Mouse (Mus musculus) lung, embryonic 16.5 days (tissue): ENCODE data around the gene Apold1. TPM values are rescaled to one million over a fixed set of nuclear protein-coding genes. Genes with fewer than 3 reads are reported as not detected.

Source experiments
- ATAC-seq: fragments of 200-750 bp; cut with Nextera tagmentation; 2 replicates; pipeline ENCODE4 v1.8.0; 2017; ENCODE audit warnings: low read depth, mild to moderate bottlenecking, moderate library complexity
- H3K27ac ChIP-seq: fragments of 300-500 bp; sonication (generic); 2 replicates; pipeline ENCODE4 v1.5.1; 2014; ENCODE audit warnings: mild to moderate bottlenecking, control low read depth, low read length
- H3K27me3 ChIP-seq: fragments of 300-500 bp; sonication (generic); 2 replicates; pipeline ENCODE4 v1.6.1; 2014; ENCODE audit warnings: low read depth, low read length, mixed read lengths; ENCODE audit not compliant: control insufficient read depth, insufficient read depth
- H3K36me3 ChIP-seq: fragments of 300-500 bp; sonication (generic); 2 replicates; pipeline ENCODE4 v1.6.1; 2014; ENCODE audit warnings: low read length; ENCODE audit not compliant: control insufficient read depth, insufficient read depth
- H3K4me1 ChIP-seq: fragments of 300-500 bp; sonication (generic); replicated peaks from 2 replicates; pipeline ENCODE4 v1.6.1; 2014; ENCODE audit warnings: low read length, mixed read lengths; ENCODE audit not compliant: control insufficient read depth, insufficient read depth
- H3K4me2 ChIP-seq: fragments of 300-500 bp; sonication (generic); 2 replicates; pipeline ENCODE4 v1.6.1; 2014; ENCODE audit warnings: low read depth, low read length, control low read depth
- H3K4me3 ChIP-seq: fragments of 300-500 bp; sonication (generic); 2 replicates; pipeline ENCODE4 v1.5.1; 2014; ENCODE audit warnings: mild to moderate bottlenecking, low read length, control low read depth
- H3K9ac ChIP-seq: fragments of 300-500 bp; sonication (generic); 2 replicates; pipeline ENCODE4 v1.6.1; 2014; ENCODE audit warnings: low read length, control low read depth
- H3K9me3 ChIP-seq: fragments of 300-500 bp; sonication (generic); 2 replicates; pipeline ENCODE4 v1.6.1; 2016; ENCODE audit warnings: low read length; ENCODE audit not compliant: control insufficient read depth
- whole genome bisulfite sequencing: fragments of 180-500 bp; shearing (Covaris S2); extraction: QIAGEN DNeasy Blood & Tissue Kit; methylation state at CpG from one replicate; pipeline ENCODE4 v1.1.7; 2014; 5-methylcytosine and 5-hydroxymethylcytosine counted together
- polyA plus RNA-seq: library from polyadenylated mRNA; unstranded; fragments of >200 nt; fragmentation: Nextera tagmentation; extraction: Ambion mirVana; gene quantifications from 2 replicates; pipeline ENCODE4 v1.2.1, GENCODE M21; 2015

Gene Apold1
- polyA plus RNA-seq, 1 experiment from 2014 or later: 1.8 TPM

GRCm38 (mm10) chr6:135029246-135029645 is 47.7 kb downstream of the Apold1 start:
- H3K9ac ChIP-seq: no peak overlapping the region
- H3K4me1 ChIP-seq: peaks cover 8% of the 10 kb centered on the region
- H3K27me3 ChIP-seq: no peaks in the 10 kb centered on the region
- H3K4me3 ChIP-seq: no peak overlapping the region
- no peak overlapping the region for H3K27ac ChIP-seq
- H3K9me3 ChIP-seq: no peaks in the 10 kb centered on the region
- no peak for ATAC-seq
- H3K4me2 ChIP-seq: no peak overlapping the region
- H3K36me3 ChIP-seq: peaks cover 2% of the 10 kb centered on the region; the same call in 1 of the 2 replicates
- WGBS: 42% methylated on average over 4 of the region's 4 CpGs

Other genes with a start within 250 kb of the Apold1 start
- gene Dusp16, start 189.1 kb upstream of the Apold1 start, polyA plus RNA-seq: 9.7 and 10.9 TPM in 2 replicates
- gene Crebl2, start 151.6 kb upstream of the Apold1 start, polyA plus RNA-seq: 3.0 and 3.5 TPM in 2 replicates
- 10.4 and 11.7 TPM in 2 replicates for gene Gpr19, start 83.1 kb upstream of the Apold1 start, polyA plus RNA-seq
- 20.0 and 21.7 TPM in 2 replicates for gene Cdkn1b, start 61.3 kb upstream of the Apold1 start, polyA plus RNA-seq
- gene Ddx47, start 29.9 kb downstream of the Apold1 start, polyA plus RNA-seq: 123 and 131 TPM in 2 replicates
- gene Gprc5a, start 83.9 kb downstream of the Apold1 start, polyA plus RNA-seq: 133 and 162 TPM in 2 replicates
- gene Gprc5d, start 136.6 kb downstream of the Apold1 start, polyA plus RNA-seq: not detected in 2 replicates
- 22.8 and 26.0 TPM in 2 replicates for gene Fam234b, start 216.3 kb downstream of the Apold1 start, polyA plus RNA-seq
- gene Hebp1, start 216.3 kb downstream of the Apold1 start, polyA plus RNA-seq: 11.4 and 18.4 TPM in 2 replicates